Mouse (Mus musculus): Measurements from ENCODE around the gene Metap2.

Metap2 gene

DNA sequence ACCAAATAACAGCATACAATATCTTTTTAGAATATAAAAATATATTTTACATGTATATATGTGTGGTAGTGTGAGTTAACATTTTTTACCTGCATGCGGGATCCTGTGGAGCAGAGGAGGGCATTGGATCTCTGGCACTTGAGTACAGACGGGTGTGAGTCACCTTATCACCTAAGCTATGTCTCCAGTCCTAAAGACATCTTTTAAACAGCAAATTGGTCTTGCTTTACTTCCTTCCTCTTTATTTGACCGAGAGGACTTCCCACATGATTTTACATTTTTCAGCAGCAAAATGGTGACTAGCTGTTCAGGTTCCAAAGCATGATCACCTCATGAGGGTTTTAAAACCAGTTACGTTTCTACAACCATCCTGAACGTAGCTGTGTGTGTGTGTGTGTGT lies 14.4 kb upstream of the Metap2 start:
- no peak for DNase-seq (ENCODE audit: low spot score)

DNA sequence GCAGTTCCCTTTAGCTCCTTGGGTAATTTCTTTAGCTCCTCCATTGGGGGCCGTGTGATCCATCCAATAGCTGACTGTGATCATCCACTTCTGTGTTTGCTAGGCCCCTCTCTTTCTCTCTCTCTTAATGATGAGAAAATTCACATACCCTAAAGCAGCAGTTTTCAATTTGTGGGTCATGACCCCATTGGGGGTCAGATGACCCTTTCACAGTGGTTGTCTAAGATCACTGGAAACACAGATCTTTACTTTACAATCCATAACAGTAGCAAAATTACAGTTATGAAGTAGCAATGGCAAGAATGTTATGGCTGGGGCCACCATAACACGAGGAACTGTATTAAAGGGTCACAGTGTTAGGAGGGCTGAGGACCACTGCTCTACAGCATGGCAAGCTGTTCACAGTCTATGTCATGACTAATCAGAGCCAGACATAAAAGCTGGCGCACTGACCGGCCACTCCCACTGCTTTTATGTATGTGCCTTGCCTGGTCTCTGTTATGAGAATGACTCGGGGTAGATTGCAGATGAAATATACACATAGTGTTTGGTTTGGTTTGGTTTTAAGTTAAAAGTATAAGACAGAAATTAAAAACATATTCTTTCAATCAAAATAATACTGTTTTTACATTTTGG lies 13.0 kb upstream of the Metap2 start:
- DNase-seq (ENCODE audit: low spot score): no peak

DNA sequence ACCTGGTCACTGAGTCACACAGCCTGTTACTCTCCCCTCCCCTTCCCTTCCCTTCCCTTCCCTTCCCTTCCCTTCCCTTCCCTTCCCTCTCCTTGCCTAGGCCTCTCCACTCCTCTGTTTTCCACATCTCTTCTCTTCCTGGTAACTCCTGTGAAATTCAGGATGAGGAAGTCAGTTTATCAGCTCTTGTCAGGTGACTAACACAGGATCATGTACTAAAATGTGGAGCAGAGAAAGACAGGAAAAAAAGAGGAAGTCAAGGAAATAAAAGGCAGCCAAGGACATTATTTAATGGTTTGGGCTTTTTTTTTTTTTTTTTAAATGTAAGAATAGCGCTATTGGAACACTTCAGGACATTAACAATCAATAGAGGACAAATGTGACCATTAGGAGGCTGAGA lies 12.1 kb upstream of the Metap2 start:
- DNase-seq (ENCODE audit: low spot score): no peak

DNA sequence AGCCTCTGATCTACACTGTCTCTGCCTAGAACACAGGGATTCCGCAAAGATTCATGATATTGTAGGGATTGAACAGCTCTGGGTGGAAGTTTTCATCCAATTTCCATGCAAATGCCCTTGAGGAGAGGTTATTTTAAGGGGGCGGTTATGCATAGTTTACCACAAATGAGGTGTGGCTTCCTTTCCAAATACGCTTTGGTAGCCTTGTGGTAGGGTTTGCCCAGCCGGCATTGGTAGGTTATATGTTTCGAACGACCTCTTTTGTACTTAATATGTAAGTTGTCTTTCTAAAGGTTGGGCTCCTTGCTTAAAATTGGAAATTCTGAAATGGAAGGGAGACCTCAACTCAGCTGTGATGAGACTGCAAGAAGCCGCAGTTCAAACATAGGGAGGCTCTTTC lies 11.6 kb upstream of the Metap2 start:
- no peak for DNase-seq (ENCODE audit: low spot score)

DNA sequence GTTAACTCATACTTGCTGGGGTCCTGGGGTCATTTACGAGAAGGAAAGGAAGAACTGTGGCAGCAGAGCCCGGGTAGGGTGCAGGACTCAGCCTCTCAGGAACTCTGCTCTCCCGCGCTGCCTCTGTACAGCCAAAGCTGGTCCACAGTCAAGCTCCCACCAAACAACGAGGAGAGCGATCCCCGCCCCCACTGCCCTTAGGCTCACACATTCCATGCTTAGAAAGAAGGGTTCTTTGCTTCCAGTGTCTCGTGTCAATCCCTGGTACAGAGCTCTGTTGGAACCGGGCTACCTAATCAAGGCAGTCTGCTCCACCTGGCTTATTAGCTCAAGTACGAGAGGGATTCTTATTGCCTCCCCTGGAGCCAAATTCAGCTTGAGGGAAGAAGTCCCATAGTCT lies 10.5 kb upstream of the Metap2 start:
- DNase-seq (ENCODE audit: low spot score): no peak

DNA sequence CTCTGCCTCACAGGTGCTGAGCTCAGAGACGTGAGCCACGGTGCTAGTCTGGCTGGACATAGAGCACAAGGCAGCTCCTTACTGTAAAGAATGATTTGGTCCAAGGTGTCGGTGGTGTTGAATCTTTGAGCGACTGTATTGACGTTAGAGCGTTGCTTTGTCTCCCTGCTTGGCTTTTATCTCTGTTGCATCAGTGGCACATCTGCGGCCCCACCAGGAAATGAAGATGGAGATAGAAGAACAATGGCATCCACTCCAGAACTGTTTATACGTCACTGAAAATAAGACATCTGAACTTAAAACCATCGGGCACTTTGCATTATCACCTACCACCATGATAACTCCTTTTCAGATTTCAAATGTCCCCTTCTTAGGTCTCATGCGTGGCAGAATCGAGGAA lies 3.0 kb upstream of the Metap2 start:
- DNase-seq (ENCODE audit: low spot score): no peak

DNA sequence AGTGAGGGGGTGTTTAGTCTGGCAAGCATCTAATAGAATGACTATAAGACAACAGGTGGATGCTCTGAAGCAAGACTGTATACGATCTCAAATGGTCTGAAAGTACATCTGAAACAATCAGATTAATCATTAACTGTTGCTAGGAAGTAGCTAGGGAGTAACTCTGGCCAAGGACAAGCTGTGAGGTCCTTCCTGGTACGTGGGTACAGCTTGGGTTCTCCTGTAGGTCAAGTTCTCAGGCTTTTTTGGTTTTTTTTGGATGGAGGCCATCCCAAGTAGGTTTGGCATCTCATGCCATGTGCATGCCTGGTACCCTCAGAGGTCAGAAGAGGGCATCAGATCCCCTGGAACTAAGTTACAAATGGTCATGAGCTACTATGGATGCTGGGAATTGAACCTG lies 2.4 kb upstream of the Metap2 start:
- DNase-seq (ENCODE audit: low spot score): no peak

DNA sequence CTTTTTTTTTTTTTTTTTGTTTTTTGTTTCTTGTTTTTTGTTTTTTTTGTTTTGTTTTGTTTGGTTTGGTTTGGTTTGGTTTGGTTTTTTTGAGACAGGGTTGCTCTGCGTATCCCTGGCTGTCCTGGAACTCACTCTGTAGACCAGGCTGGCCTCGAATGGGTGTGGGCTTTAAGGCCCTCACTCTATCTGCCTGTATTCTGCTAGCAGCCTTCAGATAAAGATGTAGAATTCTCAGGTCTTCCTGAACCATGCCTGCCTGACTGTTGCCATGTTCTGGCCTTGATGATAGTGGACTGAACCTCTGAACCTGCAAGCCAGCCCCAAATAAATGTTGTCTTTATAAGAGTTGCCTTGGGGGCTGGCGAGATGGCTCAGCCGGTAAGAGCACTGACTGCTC lies 4.3 kb downstream of the Metap2 start:
- DNase-seq (ENCODE audit: low spot score): no peak

DNA sequence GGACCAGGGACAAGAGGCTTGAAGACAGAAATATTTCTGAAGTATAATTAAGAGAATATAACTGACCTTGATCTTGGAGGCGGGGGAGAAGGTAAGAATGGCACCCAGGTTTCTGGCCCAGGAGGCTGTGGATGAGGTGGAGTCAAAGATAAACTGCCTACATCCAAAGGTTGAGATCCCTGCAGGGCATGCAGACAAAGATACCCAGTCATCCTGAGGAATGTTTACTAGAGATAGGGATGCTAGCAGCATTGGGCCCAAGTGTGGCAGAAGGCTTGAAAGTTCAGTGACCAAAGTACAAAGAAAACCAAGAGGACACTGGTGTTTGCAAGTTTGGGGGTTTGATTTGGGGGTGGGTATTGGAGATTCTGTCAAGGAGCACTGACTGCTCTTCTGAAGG lies 5.9 kb downstream of the Metap2 start:
- DNase-seq (ENCODE audit: low spot score): peak; percentile 80

DNA sequence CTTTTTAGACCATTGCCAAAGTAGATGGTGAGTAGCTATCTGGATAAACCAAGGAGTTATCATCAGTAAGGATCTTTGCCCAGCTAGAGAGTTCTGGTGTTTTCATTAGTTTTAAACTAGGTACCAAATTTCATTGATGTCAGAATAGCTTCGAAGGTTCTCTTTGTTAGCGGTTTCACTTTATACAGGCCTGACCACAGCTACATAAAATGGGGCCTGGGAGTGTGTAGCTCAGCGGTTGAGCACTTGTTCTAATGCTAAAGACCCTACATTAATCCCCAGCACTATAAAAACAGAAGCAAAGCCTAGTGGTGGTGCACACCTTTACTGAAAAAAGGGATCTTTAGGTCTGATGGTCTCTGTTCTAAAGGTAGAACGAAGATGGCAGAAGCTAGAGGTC lies 6.3 kb downstream of the Metap2 start:
- no peak for DNase-seq (ENCODE audit: low spot score)

DNA sequence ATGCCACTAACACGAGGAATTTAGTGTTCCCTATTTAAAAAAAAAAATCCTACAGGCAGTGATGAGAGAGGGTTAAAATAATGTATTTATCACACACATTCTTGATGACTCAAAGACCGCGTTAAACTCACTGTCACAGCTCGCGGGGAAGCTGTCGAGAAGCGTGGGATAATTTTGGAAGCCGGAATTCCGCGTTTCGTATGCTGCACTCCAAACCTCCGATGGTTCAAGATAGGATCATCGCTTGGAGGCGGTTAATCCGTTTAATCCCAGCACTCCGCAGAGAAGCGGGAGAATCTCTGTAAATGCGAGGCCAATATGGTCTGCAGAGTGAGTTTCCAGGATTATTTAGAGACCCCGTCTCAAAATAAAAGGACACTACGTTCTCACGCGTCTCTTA lies 6.9 kb downstream of the Metap2 start:
- DNase-seq (ENCODE audit: low spot score): no peak

DNA sequence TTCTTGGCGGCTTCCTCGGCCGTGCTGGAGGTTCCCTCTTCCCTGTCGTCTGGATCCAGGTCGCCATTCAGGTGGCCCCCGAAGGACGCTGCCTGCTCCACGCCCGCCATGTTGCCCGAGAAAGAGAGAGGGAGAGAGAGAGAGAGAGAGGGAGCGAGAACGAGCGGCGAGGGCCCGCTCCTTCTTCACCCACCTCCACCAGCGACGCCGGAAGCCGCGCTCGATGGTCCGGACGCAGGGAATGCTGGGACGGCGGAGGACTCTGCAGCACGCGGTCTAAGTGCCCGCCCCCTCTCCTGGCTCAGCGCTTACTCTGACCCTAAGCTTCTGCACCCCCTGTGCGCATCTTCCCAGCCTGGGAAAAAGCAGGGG lies 7.3 kb downstream of the Metap2 start:
- peak; percentile 84 for DNase-seq (ENCODE audit: low spot score)

DNA sequence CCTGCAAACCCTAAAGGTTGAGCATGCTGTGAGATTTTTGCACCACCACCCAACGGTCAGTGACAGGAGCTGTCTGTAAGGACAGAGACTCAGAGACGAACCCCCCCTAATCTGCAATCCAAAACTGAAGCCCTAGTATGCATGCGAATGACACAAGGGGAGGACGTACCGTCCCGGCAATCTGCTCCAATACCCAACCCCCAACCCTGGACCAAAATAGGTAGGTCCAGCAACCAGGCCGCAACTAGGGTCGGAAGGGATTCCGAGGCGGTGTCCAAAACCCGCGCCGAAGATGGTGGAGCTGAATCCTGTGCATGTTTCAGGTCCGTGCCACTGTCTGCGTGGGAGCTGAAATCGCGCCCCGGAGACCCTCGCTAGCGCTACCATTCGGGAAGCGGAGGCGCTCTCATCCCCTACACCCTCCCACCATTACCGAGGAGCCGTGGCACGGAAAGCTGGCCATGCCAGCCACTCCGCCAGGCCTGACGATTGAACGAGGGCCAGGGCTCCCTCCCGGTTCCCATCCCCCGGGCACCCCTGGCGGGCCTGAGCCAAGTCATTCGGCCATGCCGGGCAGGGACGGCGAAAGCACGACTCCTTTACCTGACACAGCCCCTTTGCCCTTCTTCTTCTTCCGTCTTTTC lies 7.8 kb downstream of the Metap2 start:
- DNase-seq (ENCODE audit: low spot score): no peak

DNA sequence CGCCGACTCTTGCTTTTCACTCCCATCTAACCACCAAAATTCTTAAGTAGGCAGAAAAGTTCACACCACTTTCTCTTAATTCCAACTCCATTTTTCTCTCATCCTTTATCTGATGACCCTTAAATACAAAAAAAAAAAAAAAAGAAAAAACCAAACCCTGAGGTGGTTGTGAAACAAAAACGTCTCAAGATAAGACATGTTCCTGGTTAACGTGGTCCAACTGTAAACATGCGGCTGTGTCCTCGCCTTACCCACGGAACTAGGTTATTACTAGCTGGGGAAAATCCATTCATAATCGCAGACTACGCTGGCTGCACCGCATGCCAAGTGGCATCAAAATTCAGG lies 8.3 kb downstream of the Metap2 start:
- no peak for DNase-seq (ENCODE audit: low spot score)

DNA sequence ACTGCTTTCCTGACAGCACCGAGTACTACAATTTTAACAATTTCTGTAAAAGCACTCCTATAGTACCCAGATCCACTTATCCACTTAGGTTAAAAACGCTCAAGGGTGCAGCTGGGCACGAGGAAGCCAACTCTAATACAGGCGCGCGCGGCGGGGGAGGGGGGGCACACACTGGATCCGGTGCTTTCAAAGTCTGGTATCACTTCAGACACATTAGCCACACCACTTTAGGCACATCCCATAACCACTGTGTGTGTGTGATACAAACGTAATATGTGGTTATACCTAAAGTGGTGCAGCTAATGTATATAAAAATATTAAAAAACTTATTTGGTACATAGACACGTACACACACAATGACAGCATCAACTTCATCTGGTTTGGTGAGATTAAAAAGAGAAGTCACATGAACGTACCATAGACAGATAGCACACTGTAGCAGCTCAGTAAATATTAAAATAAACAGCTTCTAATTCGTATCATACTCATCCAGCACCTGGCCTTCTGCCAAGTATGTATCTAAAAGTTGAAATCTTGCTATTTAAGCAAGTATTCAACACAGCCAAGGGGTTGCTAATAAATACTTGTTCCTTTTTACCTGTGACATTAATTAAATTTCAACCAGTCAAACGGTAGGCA lies 10.9 kb downstream of the Metap2 start:
- peak; percentile 68 for DNase-seq (ENCODE audit: low spot score)

DNA sequence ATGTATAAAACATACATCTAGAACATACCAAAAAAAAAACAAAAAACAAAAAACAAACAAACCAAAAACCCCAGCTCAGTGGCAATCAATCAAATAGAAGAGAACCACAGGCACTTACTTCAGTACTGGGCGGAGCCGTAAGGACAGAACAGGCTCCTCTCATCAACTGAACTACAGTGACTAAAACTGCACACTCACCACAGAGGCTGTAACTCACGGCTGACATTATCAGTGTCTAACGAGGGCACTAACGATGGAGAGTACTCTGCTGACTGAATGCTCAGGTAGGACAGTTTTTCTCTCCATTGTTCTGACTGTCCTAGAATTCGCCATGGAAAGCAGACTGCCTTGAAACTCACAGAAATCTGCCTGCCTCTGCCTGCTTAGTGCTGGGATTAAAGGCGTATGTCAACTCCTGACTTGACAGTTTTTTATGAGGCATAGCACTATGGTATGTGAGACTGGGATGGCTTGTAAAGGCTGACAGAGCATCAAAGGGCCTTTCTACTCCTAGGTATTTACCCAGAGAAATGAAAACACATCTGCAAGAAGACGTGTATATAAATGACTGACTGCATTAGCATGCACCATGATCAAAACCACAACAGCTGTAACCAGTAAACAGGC lies 14.0 kb downstream of the Metap2 start:
- peak; percentile 78 for DNase-seq (ENCODE audit: low spot score)

DNA sequence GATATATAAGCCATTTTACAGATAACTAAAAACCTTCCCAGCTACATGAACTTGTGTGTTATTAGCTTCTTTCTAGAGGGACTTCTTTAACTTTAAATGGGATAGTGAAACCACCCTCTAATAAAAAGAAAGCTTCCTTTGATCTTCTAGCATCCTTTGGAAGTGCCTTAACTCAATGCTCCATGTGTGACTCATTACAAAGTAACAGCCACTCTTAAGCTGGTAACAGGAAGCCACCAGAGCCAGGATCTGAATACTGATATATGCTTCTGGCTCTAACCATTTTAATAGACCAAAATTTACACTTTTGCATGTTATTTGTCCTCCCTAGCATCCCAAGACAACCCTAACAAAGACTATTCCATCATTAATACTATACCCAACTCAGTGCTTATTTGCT lies 15.0 kb downstream of the Metap2 start:
- no peak for DNase-seq (ENCODE audit: low spot score)

DNA sequence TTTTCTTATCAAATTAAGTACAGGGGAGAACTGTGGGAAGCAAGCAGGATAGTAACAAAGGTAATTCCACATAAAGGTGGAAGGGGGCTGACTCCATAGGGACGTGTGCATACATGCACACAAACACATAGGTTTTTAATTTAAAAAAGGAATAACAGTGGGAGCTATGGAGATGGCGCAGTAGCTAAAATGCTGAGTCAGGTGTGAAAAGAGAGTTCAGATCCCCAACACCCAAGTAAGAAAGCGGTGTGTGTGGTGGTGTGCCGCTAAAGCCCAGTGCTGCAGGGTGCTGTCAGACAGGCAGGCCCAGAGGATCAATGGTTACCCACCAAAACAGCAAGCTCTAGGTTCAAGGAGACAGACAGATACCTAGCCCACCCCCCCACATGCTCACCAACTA lies 18.2 kb downstream of the Metap2 start:
- DNase-seq (ENCODE audit: low spot score): no peak

DNA sequence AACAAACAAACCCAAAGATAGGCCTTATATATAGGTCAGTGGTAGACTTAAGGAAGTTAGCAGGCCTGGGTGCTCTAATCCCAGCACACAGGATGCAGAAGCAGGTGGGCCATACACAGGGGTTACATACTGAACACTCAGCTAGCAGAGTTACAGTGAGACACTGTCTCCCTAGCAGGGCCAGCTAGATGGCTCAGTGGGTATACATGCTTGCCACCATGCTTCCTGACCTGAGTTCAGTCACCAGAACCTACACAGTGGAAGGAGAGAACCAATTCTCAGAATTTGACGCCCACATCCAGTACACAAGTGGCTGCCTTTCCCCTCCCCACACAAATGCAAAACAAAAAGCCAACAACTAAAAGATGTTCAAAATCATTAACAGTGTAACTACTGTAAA lies 20.1 kb downstream of the Metap2 start:
- DNase-seq (ENCODE audit: low spot score): no peak

DNA sequence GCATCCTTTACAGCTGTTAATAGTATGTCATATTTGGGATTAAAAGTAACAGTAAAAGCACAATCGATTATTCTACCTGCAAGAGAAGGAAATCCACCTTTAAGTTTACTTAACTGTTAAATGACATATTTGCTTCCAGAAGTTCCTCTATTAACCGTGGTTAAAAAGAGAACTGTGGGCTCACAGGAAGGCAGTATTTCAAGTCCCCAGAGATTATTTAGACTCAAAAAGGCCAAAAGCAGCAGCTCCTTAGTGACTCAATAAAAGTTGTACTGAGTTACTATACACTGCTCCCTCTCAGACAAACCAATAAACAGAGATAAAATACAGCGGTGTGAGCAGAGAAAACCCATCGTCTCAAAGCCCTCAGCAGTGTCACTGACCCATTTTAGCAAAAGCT lies 28.0 kb downstream of the Metap2 start:
- DNase-seq (ENCODE audit: low spot score): no peak

DNA sequence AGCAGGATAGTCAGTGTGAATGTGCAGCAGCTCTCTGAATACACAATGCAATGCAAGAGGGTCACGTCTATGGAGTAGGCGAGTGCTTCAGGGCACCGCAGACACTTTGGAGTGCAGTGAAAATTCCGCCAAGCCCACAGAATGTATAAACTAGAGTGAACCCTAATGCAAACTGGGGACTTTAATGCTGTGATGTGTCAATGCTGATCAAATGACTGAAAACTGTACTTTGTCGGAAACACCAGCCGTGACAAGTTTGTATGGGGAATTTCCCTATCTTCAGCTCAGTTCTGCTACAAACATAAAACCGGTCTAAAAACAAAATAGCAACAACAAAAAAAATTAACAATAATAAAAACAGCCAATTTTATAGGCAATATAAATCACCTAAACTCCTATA lies 28.5 kb downstream of the Metap2 start:
- no peak for DNase-seq (ENCODE audit: low spot score)

DNA sequence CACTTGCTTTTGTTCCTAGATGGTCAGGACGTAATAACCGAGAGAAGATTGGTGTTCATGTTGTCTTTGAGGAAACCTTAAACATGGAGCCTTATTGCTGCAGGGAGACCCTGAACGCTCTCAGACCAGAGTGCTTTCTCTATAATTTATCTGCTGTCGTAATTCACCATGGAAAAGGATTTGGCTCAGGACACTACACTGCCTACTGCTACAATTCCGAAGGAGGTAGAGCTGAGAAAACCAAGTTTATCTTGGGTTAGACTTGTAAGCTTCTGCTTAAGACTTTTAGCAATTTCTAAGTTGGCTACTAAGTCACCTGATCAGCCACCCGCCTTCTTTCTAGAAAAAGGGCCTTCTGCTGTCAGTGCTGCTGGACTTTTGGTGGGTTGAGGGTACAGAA lies 40.8 kb downstream of the Metap2 start:
- DNase-seq (ENCODE audit: low spot score): no peak

DNA sequence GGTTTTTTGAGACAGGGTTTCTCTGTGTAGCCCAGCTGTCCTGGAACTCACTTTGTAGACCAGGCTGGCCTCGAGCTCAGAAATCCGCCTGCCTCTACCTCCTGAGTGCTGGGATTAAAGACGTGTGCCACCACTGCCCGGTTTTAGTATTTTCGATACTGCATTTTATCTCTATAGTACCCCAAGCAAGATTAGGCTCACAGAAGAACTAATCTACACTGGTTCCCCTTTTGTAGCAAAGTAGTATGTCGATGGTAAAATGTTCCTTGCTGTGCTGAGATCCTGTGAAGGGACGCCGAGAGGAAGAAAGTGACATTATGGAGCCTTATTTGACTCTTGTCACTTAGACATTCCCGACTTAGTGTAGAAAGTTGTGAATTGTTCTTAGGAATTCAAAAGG lies 41.8 kb downstream of the Metap2 start:
- DNase-seq (ENCODE audit: low spot score): no peak

DNA sequence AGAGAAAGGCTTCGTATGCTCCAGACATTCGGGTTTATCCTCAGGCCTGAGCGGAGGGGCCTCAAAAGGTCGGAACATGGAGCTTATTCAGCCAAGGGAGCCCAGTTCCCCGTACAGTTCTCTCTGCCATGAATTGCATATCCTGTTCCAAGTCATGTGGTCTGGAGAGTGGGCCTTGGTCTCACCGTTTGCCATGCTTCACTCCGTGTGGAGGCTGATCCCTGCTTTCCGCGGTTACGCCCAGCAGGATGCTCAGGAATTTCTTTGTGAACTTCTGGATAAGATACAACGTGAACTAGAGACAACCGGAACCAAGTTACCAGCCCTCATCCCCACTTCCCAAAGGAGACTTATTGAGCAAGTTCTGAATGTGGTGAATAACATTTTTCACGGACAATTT lies 50.2 kb downstream of the Metap2 start:
- no peak for DNase-seq (ENCODE audit: low spot score)

Data from c-Kit-positive CD71-positive TER-119-positive erythroid progenitor cells, embryonic 14.5 days (primary cell).